Mouse (Mus musculus) natural killer cell, adult 2 months (primary cell): Measurements from ENCODE around the gene Fam184a.
"Not testable (repeated sequence)": the region's sequence is repeated elsewhere in the genome, so short reads cannot be mapped to it uniquely, and the experiment has no call there.

ENCODE experiments used
- DNase-seq, 2 experiments: peaks; one replicate each; pipeline ENCODE4 v3.0.0; 2022; ENCODE audit warnings: low spot score in 2 of 2

The Fam184a gene

GRCm38 (mm10) chr10:53688952-53689584 lies 61.9 kb downstream of the Fam184a start:
- DNase-seq: no peak

GRCm38 (mm10) chr10:53688533-53688932 lies 62.4 kb downstream of the Fam184a start:
- no peak for DNase-seq

- DNase-seq: no peak
Measured at GRCm38 (mm10) chr10:53687888-53688287, 63.0 kb downstream of the Fam184a start.

GRCm38 (mm10) chr10:53685806-53686205 lies 65.1 kb downstream of the Fam184a start:
- no peak for DNase-seq

GRCm38 (mm10) chr10:53683226-53683625 lies 67.7 kb downstream of the Fam184a start:
- DNase-seq: no peak

GRCm38 (mm10) chr10:53679690-53680557 lies 71.0 kb downstream of the Fam184a start:
- DNase-seq: no peak

GRCm38 (mm10) chr10:53661788-53662187 lies 89.1 kb downstream of the Fam184a start:
- DNase-seq: no peak

- not testable (repeated sequence) for DNase-seq
Measured at GRCm38 (mm10) chr10:53654239-53654638, 96.7 kb downstream of the Fam184a start.

- DNase-seq: no peak
Measured at GRCm38 (mm10) chr10:53650683-53651082, 100.2 kb downstream of the Fam184a start.

- peak; percentile 10 to 21 for DNase-seq
Measured at GRCm38 (mm10) chr10:53641507-53641906, 109.4 kb downstream of the Fam184a start.

GRCm38 (mm10) chr10:53635246-53635971 lies 115.5 kb downstream of the Fam184a start:
- no peak for DNase-seq

GRCm38 (mm10) chr10:53634160-53634559 lies 116.8 kb downstream of the Fam184a start:
- no peak for DNase-seq

GRCm38 (mm10) chr10:53630339-53630738 lies 120.6 kb downstream of the Fam184a start, which contains the start of gene Mcm9:
Gene Mcm9 (minus strand): TSS chr10:53630439.
- not testable (repeated sequence) for DNase-seq

- peak; percentile 89 to 92 for DNase-seq
Measured at GRCm38 (mm10) chr10:53629918-53630250, 121.0 kb downstream of the Fam184a start.

GRCm38 (mm10) chr10:53629247-53629917 lies 121.5 kb downstream of the Fam184a start:
- peak; percentile 82 to 91 for DNase-seq

- DNase-seq: no peak
Measured at GRCm38 (mm10) chr10:53615850-53616616, 134.9 kb downstream of the Fam184a start.

- no peak for DNase-seq
Measured at GRCm38 (mm10) chr10:53613955-53614354, 137.0 kb downstream of the Fam184a start.

- DNase-seq: no peak
Measured at GRCm38 (mm10) chr10:53612172-53612571, 138.8 kb downstream of the Fam184a start.

- no peak for DNase-seq
Measured at GRCm38 (mm10) chr10:53608274-53608673, 142.6 kb downstream of the Fam184a start.

- no peak for DNase-seq
Measured at GRCm38 (mm10) chr10:53605328-53605727, 145.6 kb downstream of the Fam184a start.

- no peak for DNase-seq
Measured at GRCm38 (mm10) chr10:53598821-53599220, 152.1 kb downstream of the Fam184a start.
